Mouse (Mus musculus): ENCODE results near the gene Snx19. TPM values are rescaled to one million over a fixed set of nuclear protein-coding genes. Genes with fewer than 3 reads are reported as not detected.

The Snx19 gene
- 13.4 TPM for polyA plus RNA-seq (2014; fragmentation: Illumina TruSeq; extraction: RNeasy Lipid Tissue Mini Kit (QIAGEN cat#74804); ENCODE audit: low replicate concordance)

GRCm38 (mm10) chr9:30426882-30427632 lies at the start of gene Snx19:
Gene Snx19, plus strand, starts transcription at chr9:30427108.

Data from small intestine, adult 10 weeks (tissue).